Mouse (Mus musculus) heart, embryonic 15.5 days (tissue): ENCODE results near the gene Cped1. TPM values are rescaled to one million over a fixed set of nuclear protein-coding genes. Genes with fewer than 3 reads are reported as not detected.

Experiments
- ATAC-seq: fragments of 200-750 bp; cut with Nextera tagmentation; replicated peaks from 2 replicates; pipeline ENCODE4 v1.8.0; 2017; ENCODE audit warnings: low read depth, moderate TSS enrichment; ENCODE audit not compliant: insufficient number of reproducible peaks, insufficient read depth, low FRiP score
- H3K27ac ChIP-seq: fragments of 300-500 bp; sonication (generic); 2 replicates; pipeline ENCODE4 v1.5.1; 2015; ENCODE audit warnings: mild to moderate bottlenecking, inconsistent platforms
- H3K27me3 ChIP-seq: fragments of 300-500 bp; sonication (generic); 2 replicates; pipeline ENCODE4 v1.6.1; 2015; ENCODE audit warnings: inconsistent platforms
- H3K36me3 ChIP-seq: fragments of 300-500 bp; sonication (generic); 2 replicates; pipeline ENCODE4 v1.6.1; 2015; ENCODE audit warnings: mild to moderate bottlenecking, inconsistent platforms
- H3K4me1 ChIP-seq: fragments of 300-500 bp; sonication (generic); replicated peaks from 2 replicates; pipeline ENCODE4 v1.6.1; 2015; ENCODE audit warnings: inconsistent platforms
- H3K4me2 ChIP-seq: fragments of 300-500 bp; sonication (generic); 2 replicates; pipeline ENCODE4 v1.6.1; 2015; ENCODE audit warnings: inconsistent platforms, mild to moderate bottlenecking, moderate library complexity
- H3K4me3 ChIP-seq: fragments of 300-500 bp; sonication (generic); 2 replicates; pipeline ENCODE4 v1.5.1; 2015; ENCODE audit warnings: mild to moderate bottlenecking, inconsistent platforms
- H3K9ac ChIP-seq: fragments of 300-500 bp; sonication (generic); 2 replicates; pipeline ENCODE4 v1.6.1; 2015; ENCODE audit warnings: mild to moderate bottlenecking, inconsistent platforms
- H3K9me3 ChIP-seq: fragments of 300-500 bp; sonication (generic); replicated peaks from 2 replicates; pipeline ENCODE4 v1.6.1; 2016; ENCODE audit warnings: inconsistent platforms
- WGBS: fragments of 180-500 bp; shearing (Covaris S2); methylation state at CpG from one replicate; pipeline ENCODE4 v1.1.7; 2015; ENCODE audit warnings: mixed read lengths; 5-methylcytosine and 5-hydroxymethylcytosine counted together
- polyA plus RNA-seq: library from polyadenylated mRNA; unstranded; fragments of >200 nt; fragmentation: Nextera tagmentation; extraction: Ambion mirVana; gene quantifications from 2 replicates; pipeline ENCODE4 v1.2.1, GENCODE M21; 2015

The Cped1 gene
- polyA plus RNA-seq, 1 experiment from 2014 or later, result 4.7 TPM

- WGBS, result 2% methylated on average over 20 of the region's 20 CpGs
- peak; percentile 50; the same call in 1 of the 2 replicates for ATAC-seq
- H3K27me3 ChIP-seq, result peaks cover 49% of the 10 kb centered on the region
These were observed 302.5 kb downstream of the Cped1 start, which contains the start of gene Wnt16 for GRCm38 (mm10) chr6:22288004-22288736. Gene Wnt16, plus strand, starts transcription at chr6:22288227.

GRCm38 (mm10) chr6:22288737-22289460 lies 303.2 kb downstream of the Cped1 start:
- H3K27ac ChIP-seq, result no peak overlapping the region
- H3K9me3 ChIP-seq, result no peaks in the 10 kb centered on the region
- H3K27me3 ChIP-seq, result peaks cover 49% of the 10 kb centered on the region
- H3K36me3 ChIP-seq, result no peaks in the 10 kb centered on the region
- ATAC-seq, result peak; percentile 27; the same call in 1 of the 2 replicates
- peaks cover 21% of the 10 kb centered on the region for H3K4me1 ChIP-seq
- H3K4me3 ChIP-seq, result peak overlapping the region; percentile 52
- H3K9ac ChIP-seq, result peak overlapping the region; percentile 38
- peak overlapping the region; percentile 92 for H3K4me2 ChIP-seq
- 2% methylated on average over 38 of the region's 38 CpGs for WGBS

More at GRCm38 (mm10) chr6:22288004-22288736, 302.5 kb downstream of the Cped1 start, which contains the start of gene Wnt16:
- H3K36me3 ChIP-seq, result no peaks in the 10 kb centered on the region
- H3K4me3 ChIP-seq, result peak within 1 kb of the TSS; percentile 52
- peak within 1 kb of the TSS; percentile 92 for H3K4me2 ChIP-seq
- peak within 1 kb of the TSS; percentile 38 for H3K9ac ChIP-seq
- H3K9me3 ChIP-seq, result no peaks in the 10 kb centered on the region
- H3K27ac ChIP-seq, result no peak within 1 kb of the TSS
- peaks cover 21% of the 10 kb centered on the region for H3K4me1 ChIP-seq

- WGBS, result 6% methylated on average over 21 of the region's 21 CpGs
- peaks cover 49% of the 10 kb centered on the region for H3K27me3 ChIP-seq
These were observed 303.8 kb downstream of the Cped1 start for GRCm38 (mm10) chr6:22289461-22290021.

GRCm38 (mm10) chr6:22290790-22291189 lies 305.1 kb downstream of the Cped1 start:
- 75% methylated on average over 8 of the region's 8 CpGs for WGBS
- no peak for ATAC-seq
- H3K36me3 ChIP-seq, result no peaks in the 10 kb centered on the region
- H3K4me3 ChIP-seq, result no peak overlapping the region
- no peak overlapping the region for H3K4me2 ChIP-seq
- peaks cover 21% of the 10 kb centered on the region for H3K4me1 ChIP-seq
- H3K27ac ChIP-seq, result no peak overlapping the region
- peaks cover 49% of the 10 kb centered on the region for H3K27me3 ChIP-seq
- H3K9me3 ChIP-seq, result no peaks in the 10 kb centered on the region
- H3K9ac ChIP-seq, result no peak overlapping the region

More at GRCm38 (mm10) chr6:22289461-22290021, 303.8 kb downstream of the Cped1 start:
- ATAC-seq, result no peak
- H3K4me1 ChIP-seq, result peaks cover 21% of the 10 kb centered on the region
- no peaks in the 10 kb centered on the region for H3K36me3 ChIP-seq
- no peak overlapping the region for H3K9ac ChIP-seq
- no peaks in the 10 kb centered on the region for H3K9me3 ChIP-seq
- H3K27ac ChIP-seq, result no peak overlapping the region
- H3K4me2 ChIP-seq, result peak overlapping the region; percentile 92
- peak overlapping the region; percentile 52 for H3K4me3 ChIP-seq

- Histone ChIP-seq H3K27ac (no peak overlapping the region), H3K27me3 (peaks cover 38% of the 10 kb centered on the region), H3K9ac (no peak overlapping the region), H3K9me3 (no peaks in the 10 kb centered on the region), H3K36me3 (no peaks in the 10 kb centered on the region), H3K4me1 (peaks cover 21% of the 10 kb centered on the region), H3K4me3 (no peak overlapping the region), H3K4me2 (no peak overlapping the region)
- WGBS, result 32% methylated on average over 4 of the region's 4 CpGs
- ATAC-seq, result no peak
These were observed 306.3 kb downstream of the Cped1 start for GRCm38 (mm10) chr6:22292056-22292455.

GRCm38 (mm10) chr6:22293922-22294321 lies 308.2 kb downstream of the Cped1 start:
- Histone ChIP-seq H3K27me3 (peaks cover 19% of the 10 kb centered on the region), H3K36me3 (no peaks in the 10 kb centered on the region)

GRCm38 (mm10) chr6:22297028-22297427 lies 311.3 kb downstream of the Cped1 start:
- ATAC-seq, result no peak
- H3K4me1 ChIP-seq, result no peaks in the 10 kb centered on the region
- WGBS, result 63% methylated on average over 6 of the region's 6 CpGs
- no peak overlapping the region for H3K27ac ChIP-seq
- H3K9me3 ChIP-seq, result no peaks in the 10 kb centered on the region
- H3K36me3 ChIP-seq, result no peaks in the 10 kb centered on the region
- H3K9ac ChIP-seq, result no peak overlapping the region
- no peaks in the 10 kb centered on the region for H3K27me3 ChIP-seq
- no peak overlapping the region for H3K4me3 ChIP-seq
- no peak overlapping the region for H3K4me2 ChIP-seq

More at GRCm38 (mm10) chr6:22293922-22294321, 308.2 kb downstream of the Cped1 start:
- H3K9ac ChIP-seq, result no peak overlapping the region
- H3K9me3 ChIP-seq, result no peaks in the 10 kb centered on the region
- no peak overlapping the region for H3K4me2 ChIP-seq
- ATAC-seq, result no peak
- H3K27ac ChIP-seq, result no peak overlapping the region
- H3K4me3 ChIP-seq, result no peak overlapping the region
- H3K4me1 ChIP-seq, result peaks cover 10% of the 10 kb centered on the region
- WGBS, result 60% methylated on average over 3 of the region's 3 CpGs

- Histone ChIP-seq H3K27me3 (no peaks in the 10 kb centered on the region), H3K4me2 (no peak overlapping the region), H3K27ac (no peak overlapping the region), H3K36me3 (no peaks in the 10 kb centered on the region), H3K9me3 (no peaks in the 10 kb centered on the region), H3K4me3 (no peak overlapping the region), H3K9ac (no peak overlapping the region), H3K4me1 (no peaks in the 10 kb centered on the region)
- ATAC-seq, result no peak
- 41% methylated on average over 14 of the region's 14 CpGs for WGBS
These were observed 312.3 kb downstream of the Cped1 start for GRCm38 (mm10) chr6:22298059-22298458.

Other genes starting within 250 kb of the Cped1 start
- 65.9 and 79.5 TPM in 2 replicates for gene Tspan12, start 133.4 kb upstream of the Cped1 start, polyA plus RNA-seq
- 28.8 and 36.6 TPM in 2 replicates for gene Ing3, start 36.3 kb upstream of the Cped1 start, polyA plus RNA-seq